ENCODE assay signal across 21 mouse cellular contexts in genomic region chr1:187345156-187345555, GRCm38 (mm10).
"Had no signal": no experiment of that assay in that cellular context is flagged by ENCODE, and none has a peak within 500 bp of the region (broad histone marks: within the 10 kb centered on the region; RNA-seq: fewer than 3 reads in every experiment).

No protein-coding gene starts in this region.

- DNase-seq: kidney, adult 9 months; kidney, postnatal 14 days; kidney, postnatal 4 days; left cerebral cortex, postnatal 4 days; liver, postnatal 0 days; lung, embryonic 14.5 days; midbrain, embryonic 14.5 days; right cerebral cortex, adult 18-20 months; right cerebral cortex, postnatal 14 days; spleen, adult 18-20 months; thymus, adult 18-20 months; thymus, postnatal 36 days had no signal

- ATAC-seq: liver, postnatal 0 days; lung, postnatal 0 days had no signal

- H3K4me1 ChIP-seq: limb, embryonic 15.5 days; neural tube, embryonic 12.5 days; neural tube, embryonic 15.5 days had no signal

- H3K4me3 ChIP-seq: limb, embryonic 12.5 days; limb, embryonic 15.5 days; midbrain, embryonic 10.5 days; neural tube, embryonic 12.5 days; neural tube, embryonic 15.5 days had no signal

- H3K4me2 ChIP-seq: limb, embryonic 12.5 days; limb, embryonic 15.5 days; liver, embryonic 11.5 days; lung, embryonic 14.5 days; neural tube, embryonic 12.5 days; neural tube, embryonic 15.5 days had no signal

- H3K9me3 ChIP-seq: limb, embryonic 12.5 days; limb, embryonic 15.5 days; midbrain, embryonic 10.5 days; neural tube, embryonic 12.5 days; neural tube, embryonic 15.5 days had no signal

- H3K27me3 ChIP-seq: limb, embryonic 12.5 days; limb, embryonic 15.5 days; neural tube, embryonic 12.5 days; neural tube, embryonic 15.5 days had no signal

- H3K27ac ChIP-seq: limb, embryonic 12.5 days; limb, embryonic 15.5 days; liver, embryonic 14.5 days; macrophage; midbrain, embryonic 10.5 days; neural tube, embryonic 12.5 days; neural tube, embryonic 15.5 days had no signal

- H3K9ac ChIP-seq: limb, embryonic 12.5 days; limb, embryonic 15.5 days; liver, embryonic 14.5 days; liver, postnatal 0 days; lung, embryonic 14.5 days; neural tube, embryonic 12.5 days; neural tube, embryonic 15.5 days had no signal
